Mouse (Mus musculus) heart, adult 2 months (tissue): ENCODE measurements around the gene Kcnk4.

Experiments used
- CTCF ChIP-seq: fragments of 200-600 bp; IDR thresholded peaks from 2 replicates; pipeline ENCODE4 v1.8.1; 2022; ENCODE audit warnings: antibody characterized with exemption, mild to moderate bottlenecking, moderate library complexity
- EP300 ChIP-seq: fragments of 200-500 bp; IDR thresholded peaks from 2 replicates; pipeline ENCODE4 v1.6.1; 2011; ENCODE audit warnings: low read depth, low read length, control low read depth; ENCODE audit not compliant: insufficient read depth
- POLR2A ChIP-seq: fragments of 200-500 bp; IDR thresholded peaks from 2 replicates; pipeline ENCODE4 v1.6.1; 2011; ENCODE audit warnings: mild to moderate bottlenecking, low read depth, low read length, control low read depth; ENCODE audit not compliant: insufficient read depth

DNA sequence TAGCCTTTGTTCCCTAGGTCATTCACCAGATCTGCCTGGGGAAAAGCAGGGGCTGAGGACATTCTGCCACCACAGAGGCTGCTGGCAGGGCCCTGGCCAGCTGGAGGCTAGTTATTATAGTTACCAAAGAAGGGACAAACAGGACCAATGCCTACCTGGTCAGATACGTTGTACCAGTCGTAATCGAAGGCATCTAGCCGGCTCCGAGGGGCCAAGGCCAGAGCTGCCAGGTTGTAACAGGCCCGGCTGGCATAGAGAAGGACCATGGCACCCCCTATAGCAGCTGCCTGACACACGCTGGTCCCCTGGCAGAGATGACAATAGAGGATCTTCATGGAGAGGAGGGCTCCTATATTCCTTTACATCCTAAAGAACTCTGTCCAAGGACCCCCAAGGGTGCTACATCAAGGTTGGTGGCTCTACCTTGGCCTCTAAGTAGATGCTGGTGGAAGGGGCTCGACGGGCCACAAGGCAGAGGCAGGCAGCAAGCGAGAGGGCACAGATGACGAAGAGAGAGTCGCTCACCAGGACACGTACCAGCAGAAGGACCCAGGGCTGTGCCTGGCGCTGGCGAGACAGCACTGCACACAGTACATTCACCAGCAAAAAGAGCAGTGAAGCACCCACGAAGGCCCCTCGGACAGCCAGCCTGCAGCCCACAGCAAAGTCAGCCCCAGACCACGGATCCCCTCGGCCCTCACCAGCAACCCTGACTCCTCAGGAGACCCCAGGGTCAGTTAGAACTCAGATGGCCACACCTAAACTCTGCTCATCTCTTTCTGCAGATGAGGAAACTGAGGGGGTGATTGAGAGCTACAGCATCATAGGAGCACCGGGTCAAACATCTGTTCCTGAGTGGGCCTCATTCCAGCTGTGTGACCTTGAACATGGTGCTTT is 5.0 kb upstream of the Kcnk4 start:
- TF ChIP-seq POLR2A (no peak), CTCF (no peak), EP300 (no peak)
